Mouse (Mus musculus) midbrain, embryonic 14.5 days (tissue): Measurements from ENCODE around the gene Ruvbl2. TPM values are rescaled to one million over a fixed set of nuclear protein-coding genes. Genes with fewer than 3 reads are reported as not detected.

Experiments
- ATAC-seq: fragments of 200-750 bp; cut with Nextera tagmentation; 2 replicates; pipeline ENCODE4 v1.8.0; 2017; ENCODE audit warnings: moderate number of reproducible peaks, moderate library complexity; ENCODE audit not compliant: low FRiP score, low TSS enrichment
- DNase-seq: peaks from one replicate; pipeline ENCODE4 v3.0.0-alpha.2; 2015
- H3K27ac ChIP-seq: fragments of 300-500 bp; sonication (generic); replicated peaks from 2 replicates; pipeline ENCODE4 v1.5.1; 2014; ENCODE audit warnings: mild to moderate bottlenecking, low read depth, low read length, moderate library complexity
- H3K27me3 ChIP-seq: fragments of 300-500 bp; sonication (generic); 2 replicates; pipeline ENCODE4 v1.6.1; 2014; ENCODE audit warnings: low read length, control low read depth, mixed read lengths; ENCODE audit not compliant: control insufficient read depth, insufficient read depth
- H3K36me3 ChIP-seq: fragments of 300-500 bp; sonication (generic); 2 replicates; pipeline ENCODE4 v1.6.1; 2014; ENCODE audit warnings: low read length, control low read depth; ENCODE audit not compliant: control insufficient read depth, insufficient read depth
- H3K4me1 ChIP-seq: fragments of 300-500 bp; sonication (generic); 2 replicates; pipeline ENCODE4 v1.6.1; 2014; ENCODE audit warnings: mild to moderate bottlenecking, antibody characterized with exemption, low read length, control low read depth; ENCODE audit not compliant: control insufficient read depth, insufficient read depth
- H3K4me2 ChIP-seq: fragments of 300-500 bp; sonication (generic); 2 replicates; pipeline ENCODE4 v1.6.1; 2014; ENCODE audit warnings: mild to moderate bottlenecking, low read length, moderate library complexity
- H3K4me3 ChIP-seq: fragments of 300-500 bp; sonication (generic); replicated peaks from 2 replicates; pipeline ENCODE4 v1.5.1; 2014; ENCODE audit warnings: low read depth, low read length
- H3K9ac ChIP-seq: fragments of 300-500 bp; sonication (generic); replicated peaks from 2 replicates; pipeline ENCODE4 v1.6.1; 2014; ENCODE audit warnings: mild to moderate bottlenecking, low read length, moderate library complexity
- H3K9me3 ChIP-seq: fragments of 300-500 bp; sonication (generic); 2 replicates; pipeline ENCODE4 v1.6.1; 2016; ENCODE audit warnings: low read length, control low read depth, mixed read lengths; ENCODE audit not compliant: control insufficient read depth
- WGBS: fragments of 180-500 bp; shearing (Covaris S2); extraction: QIAGEN DNeasy Blood & Tissue Kit; methylation state at CpG from one replicate; pipeline ENCODE4 v1.1.7; 2014; 5-methylcytosine and 5-hydroxymethylcytosine counted together
- polyA plus RNA-seq: library from polyadenylated mRNA; unstranded; fragments of >200 nt; fragmentation: Nextera tagmentation; extraction: Ambion mirVana; gene quantifications from 2 replicates; pipeline ENCODE4 v1.2.1, GENCODE M21; 2014

Ruvbl2 gene
- polyA plus RNA-seq, 1 experiment from 2014 or later: 110 TPM

DNA sequence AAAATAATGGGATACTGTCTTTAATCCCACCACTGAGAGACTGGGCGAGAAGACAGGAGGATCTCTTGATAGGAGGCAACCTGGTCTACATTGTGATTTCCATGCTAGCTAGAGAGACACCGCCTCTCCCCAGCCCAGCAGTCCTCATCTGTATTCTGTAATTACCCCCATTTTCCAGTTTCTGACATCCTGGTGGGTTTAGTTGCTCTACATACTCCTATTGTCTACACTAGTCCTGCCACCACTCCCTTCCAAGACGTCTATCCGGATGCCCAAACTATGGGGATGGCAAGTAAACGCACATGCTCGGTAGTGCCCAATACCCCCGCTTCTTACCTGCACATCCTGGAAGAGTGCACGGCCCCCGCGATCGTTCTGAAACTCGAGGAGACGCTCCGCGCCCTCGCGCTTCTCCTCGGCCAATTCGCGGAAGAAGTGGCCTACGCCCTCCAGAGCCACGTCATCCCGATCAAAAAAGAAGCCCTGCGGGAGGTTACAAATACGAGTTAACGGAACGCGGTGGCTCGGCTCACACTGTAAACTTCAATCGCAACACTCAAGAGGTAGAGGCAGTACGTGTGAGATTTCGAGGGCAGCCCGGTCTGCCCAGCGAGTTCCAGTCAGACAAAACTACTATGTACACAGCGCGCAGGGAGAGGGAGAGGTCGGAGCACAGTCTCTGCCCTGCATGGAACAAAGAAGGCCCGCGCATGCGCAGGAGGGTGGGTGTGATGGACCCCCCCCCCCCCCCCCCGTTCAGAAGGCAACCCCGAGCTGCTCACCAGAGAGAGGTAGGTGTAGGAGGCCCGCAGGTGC, 21.1 kb upstream of the Ruvbl2 start:
- peaks cover 60% of the 10 kb centered on the region for H3K36me3 ChIP-seq
- H3K9me3 ChIP-seq: no peaks in the 10 kb centered on the region
- H3K4me3 ChIP-seq: peak overlapping the region; percentile 88
- H3K27ac ChIP-seq: peak overlapping the region; percentile 94
- peak overlapping the region; percentile 90 for H3K4me2 ChIP-seq
- WGBS: 1% methylated on average over 41 of the region's 43 CpGs
- peak overlapping the region; percentile 88 for H3K9ac ChIP-seq
- ATAC-seq (peak; percentile 79), DNase-seq (peak; percentile 92)
- H3K27me3 ChIP-seq: no peaks in the 10 kb centered on the region
- H3K4me1 ChIP-seq: peaks cover 28% of the 10 kb centered on the region

GRCm38 (mm10) chr7:45457204-45458060, 19.5 kb upstream of the Ruvbl2 start:
- peak overlapping the region; percentile 90 for H3K4me2 ChIP-seq
- ATAC-seq: no peak
- H3K27me3 ChIP-seq: no peaks in the 10 kb centered on the region
- peak overlapping the region; percentile 88 for H3K4me3 ChIP-seq
- WGBS: 76% methylated on average over 10 of the region's 10 CpGs
- peak overlapping the region; percentile 88 for H3K9ac ChIP-seq
- DNase-seq: no peak
- H3K9me3 ChIP-seq: no peaks in the 10 kb centered on the region
- peak overlapping the region; percentile 32; the same call in 1 of the 2 replicates for H3K27ac ChIP-seq
- H3K4me1 ChIP-seq: peaks cover 28% of the 10 kb centered on the region
- H3K36me3 ChIP-seq: peaks cover 56% of the 10 kb centered on the region

- Histone ChIP-seq H3K27ac (peak overlapping the region; percentile 32; the same call in 1 of the 2 replicates), H3K4me1 (peaks cover 28% of the 10 kb centered on the region), H3K4me3 (peak overlapping the region; percentile 88), H3K9me3 (no peaks in the 10 kb centered on the region), H3K36me3 (peaks cover 56% of the 10 kb centered on the region), H3K4me2 (peak overlapping the region; percentile 90), H3K9ac (peak overlapping the region; percentile 88; the same call in 1 of the 2 replicates), H3K27me3 (no peaks in the 10 kb centered on the region)
- 61% methylated on average over 9 of the region's 9 CpGs for WGBS
- no peak for DNase-seq
- no peak for ATAC-seq
Measured at GRCm38 (mm10) chr7:45456721-45457203, 18.9 kb upstream of the Ruvbl2 start.

DNA sequence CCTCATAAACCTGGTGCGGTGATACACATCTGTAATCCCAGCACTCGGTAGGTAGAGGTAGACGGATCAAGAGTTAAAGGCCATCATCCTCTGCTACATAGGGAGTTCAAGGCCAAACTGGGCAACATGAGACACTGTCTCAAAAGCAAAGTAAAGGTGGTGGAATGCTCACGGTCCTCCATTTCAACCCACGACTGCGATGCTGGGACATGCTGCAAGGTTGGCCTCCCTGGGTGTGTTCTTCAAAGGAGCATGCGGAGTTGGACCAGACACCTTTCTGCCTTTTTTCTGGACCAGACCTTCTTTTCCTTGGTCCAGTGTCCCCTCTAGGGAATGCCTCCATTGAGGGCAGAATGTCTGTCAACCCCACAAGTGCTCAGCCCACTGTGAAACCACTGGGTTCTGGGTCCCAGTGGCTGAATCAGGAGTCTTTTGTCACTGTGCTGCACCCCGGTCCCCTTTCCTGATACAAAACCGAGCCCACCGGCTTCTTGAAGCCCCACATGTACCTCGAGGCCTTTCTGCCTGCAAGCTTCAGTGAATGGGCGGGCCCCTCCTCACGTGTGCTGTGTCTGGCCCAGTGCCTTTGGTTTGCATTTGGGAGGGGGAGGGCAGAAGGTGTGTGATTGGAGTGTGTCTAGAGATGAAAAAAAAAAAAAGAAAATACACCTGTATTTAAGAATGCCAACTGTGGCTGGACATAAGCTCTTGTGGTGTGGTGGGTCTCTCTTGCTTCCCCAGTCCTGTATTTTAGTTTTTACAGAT, 18.2 kb upstream of the Ruvbl2 start:
- Histone ChIP-seq H3K4me1 (peaks cover 28% of the 10 kb centered on the region), H3K4me3 (no peak overlapping the region), H3K9me3 (no peaks in the 10 kb centered on the region), H3K9ac (no peak overlapping the region), H3K4me2 (no peak overlapping the region), H3K27ac (no peak overlapping the region), H3K27me3 (no peaks in the 10 kb centered on the region), H3K36me3 (peaks cover 58% of the 10 kb centered on the region)
- 81% methylated on average over 13 of the region's 13 CpGs for WGBS
- DNase-seq (no peak), ATAC-seq (no peak)

- H3K36me3 ChIP-seq: peaks cover 60% of the 10 kb centered on the region
- H3K27ac ChIP-seq: no peak overlapping the region
- no peaks in the 10 kb centered on the region for H3K9me3 ChIP-seq
- ATAC-seq: no peak
- H3K4me2 ChIP-seq: no peak overlapping the region
- H3K9ac ChIP-seq: no peak overlapping the region
- no peak for DNase-seq
- H3K4me1 ChIP-seq: peaks cover 17% of the 10 kb centered on the region
- H3K4me3 ChIP-seq: no peak overlapping the region
- no peaks in the 10 kb centered on the region for H3K27me3 ChIP-seq
- WGBS: 87% methylated on average over 15 of the region's 15 CpGs
Measured at GRCm38 (mm10) chr7:45454971-45455370, 17.1 kb upstream of the Ruvbl2 start.

GRCm38 (mm10) chr7:45451344-45451982, 13.6 kb upstream of the Ruvbl2 start:
- Histone ChIP-seq H3K9ac (0 out of 2 replicates have a peak overlapping the region, but pooled peaks have one; percentile 17), H3K4me3 (no peak overlapping the region), H3K9me3 (no peaks in the 10 kb centered on the region), H3K27me3 (no peaks in the 10 kb centered on the region), H3K4me1 (no peaks in the 10 kb centered on the region), H3K36me3 (peaks cover 53% of the 10 kb centered on the region), H3K27ac (no peak overlapping the region), H3K4me2 (no peak overlapping the region; the same call in 1 of the 2 replicates)
- DNase-seq: peak; percentile 90
- 53% methylated on average over 23 of the region's 23 CpGs for WGBS
- ATAC-seq: peak; percentile 55; the same call in 1 of the 2 replicates

DNA sequence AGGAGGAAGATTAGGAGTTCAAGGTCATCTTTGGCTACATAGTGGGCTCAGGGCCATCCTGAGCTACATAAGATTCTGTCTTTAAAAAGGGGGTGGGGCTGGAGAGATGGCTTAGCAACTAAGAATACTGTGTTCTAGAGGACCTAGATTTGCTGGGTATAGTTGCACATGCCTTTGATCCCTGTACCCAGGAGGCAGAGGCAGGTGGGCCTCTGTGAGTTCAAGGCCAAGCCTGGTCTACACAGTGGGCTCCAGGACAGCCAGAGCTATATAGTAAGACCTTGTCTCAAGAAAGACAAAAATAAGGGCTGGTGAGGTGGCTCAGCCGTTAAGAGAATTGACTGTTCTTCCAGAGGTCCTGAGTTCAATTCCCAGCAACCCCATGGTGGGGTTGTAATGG, 12.1 kb upstream of the Ruvbl2 start:
- no peaks in the 10 kb centered on the region for H3K27me3 ChIP-seq
- no peaks in the 10 kb centered on the region for H3K9me3 ChIP-seq
- ATAC-seq (no peak), DNase-seq (no peak)
- H3K9ac ChIP-seq: no peak overlapping the region
- H3K4me3 ChIP-seq: no peak overlapping the region
- 95% methylated on average over 1 of the region's 1 CpGs for WGBS
- H3K4me1 ChIP-seq: no peaks in the 10 kb centered on the region
- H3K36me3 ChIP-seq: peaks cover 51% of the 10 kb centered on the region
- H3K27ac ChIP-seq: no peak overlapping the region
- no peak overlapping the region for H3K4me2 ChIP-seq
